Mouse (Mus musculus) liver, embryonic 12.5 days (tissue): ENCODE data around the gene Mgst3. TPM values are rescaled to one million over a fixed set of nuclear protein-coding genes. Genes with fewer than 3 reads are reported as not detected.

Experiments used
- ATAC-seq: fragments of 200-750 bp; cut with Nextera tagmentation; 2 replicates; pipeline ENCODE4 v1.8.0; 2017; ENCODE audit warnings: moderate number of reproducible peaks, mild to moderate bottlenecking, moderate library complexity
- H3K27ac ChIP-seq: fragments of 300-500 bp; sonication (generic); 2 replicates; pipeline ENCODE4 v1.5.1; 2016; ENCODE audit warnings: mild to moderate bottlenecking
- H3K27me3 ChIP-seq: fragments of 300-500 bp; sonication (generic); replicated peaks from 2 replicates; pipeline ENCODE4 v1.6.1; 2016; ENCODE audit warnings: mild to moderate bottlenecking, moderate library complexity
- H3K36me3 ChIP-seq: fragments of 300-500 bp; sonication (generic); 2 replicates; pipeline ENCODE4 v1.6.1; 2016; ENCODE audit warnings: mild to moderate bottlenecking, moderate library complexity
- H3K4me1 ChIP-seq: fragments of 300-500 bp; sonication (generic); 2 replicates; pipeline ENCODE4 v1.6.1; 2016
- H3K4me2 ChIP-seq: fragments of 300-500 bp; sonication (generic); 2 replicates; pipeline ENCODE4 v1.6.1; 2016; ENCODE audit warnings: mild to moderate bottlenecking, moderate library complexity
- H3K4me3 ChIP-seq: fragments of 300-500 bp; sonication (generic); 2 replicates; pipeline ENCODE4 v1.5.1; 2016; ENCODE audit warnings: mild to moderate bottlenecking, moderate library complexity
- H3K9ac ChIP-seq: fragments of 300-500 bp; sonication (generic); 2 replicates; pipeline ENCODE4 v1.6.1; 2016; ENCODE audit warnings: mild to moderate bottlenecking, moderate library complexity
- H3K9me3 ChIP-seq: fragments of 300-500 bp; sonication (generic); replicated peaks from 2 replicates; pipeline ENCODE4 v1.6.1; 2016; ENCODE audit warnings: mild to moderate bottlenecking, moderate library complexity
- WGBS: fragments of 180-500 bp; shearing (Covaris S2); methylation state at CpG from one replicate; pipeline ENCODE4 v1.1.7; 2016; ENCODE audit not compliant: insufficient replicate concordance; 5-methylcytosine and 5-hydroxymethylcytosine counted together
- polyA plus RNA-seq: library from polyadenylated mRNA; unstranded; fragments of >200 nt; fragmentation: Nextera tagmentation; extraction: Ambion mirVana; gene quantifications from 2 replicates; pipeline ENCODE4 v1.2.1, GENCODE M21; 2016

The Mgst3 gene
- polyA plus RNA-seq: 388 and 396 TPM in 2 replicates

- 1% methylated on average over 45 of the region's 45 CpGs for WGBS
- ATAC-seq: peak; percentile 91
- peak within 1 kb of the TSS; percentile 74 for H3K4me3 ChIP-seq
- H3K27me3 ChIP-seq: peaks cover 19% of the 10 kb centered on the region; the same call in 1 of the 2 replicates
- H3K27ac ChIP-seq: peak within 1 kb of the TSS; percentile 95
- H3K4me2 ChIP-seq: peak within 1 kb of the TSS; percentile 79
- peaks cover 24% of the 10 kb centered on the region for H3K36me3 ChIP-seq
- no peaks in the 10 kb centered on the region for H3K9me3 ChIP-seq
- H3K4me1 ChIP-seq: peaks cover 37% of the 10 kb centered on the region
- H3K9ac ChIP-seq: peak within 1 kb of the TSS; percentile 82
Observed at GRCm38 (mm10) chr1:167393683-167394492, at the start of gene Mgst3. Gene Mgst3, minus strand, starts transcription at chr1:167393841.

- WGBS: 61% methylated on average over 9 of the region's 9 CpGs
- Histone ChIP-seq H3K9me3 (no peaks in the 10 kb centered on the region), H3K4me1 (peaks cover 7% of the 10 kb centered on the region; the same call in 1 of the 2 replicates), H3K4me3 (no peak overlapping the region), H3K27ac (no peak overlapping the region), H3K36me3 (no peaks in the 10 kb centered on the region), H3K4me2 (no peak overlapping the region), H3K27me3 (peaks cover 37% of the 10 kb centered on the region), H3K9ac (no peak overlapping the region)
- ATAC-seq: no peak
Observed at GRCm38 (mm10) chr1:167438231-167438885, 44.7 kb upstream of the Mgst3 start.

- Histone ChIP-seq H3K27ac (no peak overlapping the region), H3K27me3 (peaks cover 46% of the 10 kb centered on the region), H3K9ac (no peak overlapping the region), H3K36me3 (no peaks in the 10 kb centered on the region), H3K4me3 (no peak overlapping the region), H3K4me1 (no peaks in the 10 kb centered on the region), H3K4me2 (no peak overlapping the region), H3K9me3 (no peaks in the 10 kb centered on the region)
- WGBS: 64% methylated on average over 7 of the region's 7 CpGs
- no peak for ATAC-seq
Observed at GRCm38 (mm10) chr1:167437091-167437490, 43.5 kb upstream of the Mgst3 start.

DNA sequence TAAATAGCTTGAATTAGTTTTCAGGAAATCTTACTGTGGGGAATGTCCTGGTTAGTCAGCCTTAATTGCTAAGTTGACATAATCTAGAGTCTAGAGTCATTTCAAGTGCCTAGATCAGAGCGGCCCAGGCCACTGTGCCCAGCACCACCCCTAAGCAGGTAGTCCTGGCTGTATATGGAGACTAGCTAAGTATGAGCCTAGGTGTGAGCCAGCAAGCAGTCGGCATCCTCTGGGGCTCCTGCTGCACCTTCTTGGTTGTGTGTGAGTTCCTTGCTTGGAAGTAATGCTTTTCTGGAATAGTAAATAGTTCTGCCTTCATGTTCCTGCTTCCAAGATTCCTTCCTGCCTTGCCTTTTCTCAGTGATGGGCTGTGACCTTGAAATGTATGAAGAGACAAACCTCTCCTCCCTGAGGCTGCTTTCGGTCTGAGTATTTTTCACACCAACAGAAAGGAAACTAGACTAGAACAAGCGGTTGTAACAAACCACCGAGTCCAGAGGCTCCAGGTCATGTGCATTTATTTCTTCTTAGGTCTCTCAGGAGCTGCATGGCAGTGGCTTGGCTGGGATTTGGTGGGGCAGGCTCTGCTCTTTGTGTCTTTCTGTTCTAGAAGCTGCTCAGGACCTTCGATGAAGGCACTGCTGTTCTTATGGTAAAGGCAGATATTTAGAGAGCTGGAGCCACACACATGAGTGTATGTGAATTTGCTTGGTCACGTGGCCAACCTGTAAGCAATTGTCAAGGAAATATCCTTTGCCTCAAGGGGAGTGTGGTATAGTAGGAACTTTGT, 42.7 kb upstream of the Mgst3 start:
- H3K9ac ChIP-seq: no peak overlapping the region
- no peaks in the 10 kb centered on the region for H3K36me3 ChIP-seq
- no peaks in the 10 kb centered on the region for H3K4me1 ChIP-seq
- no peak overlapping the region for H3K27ac ChIP-seq
- 64% methylated on average over 7 of the region's 7 CpGs for WGBS
- no peak overlapping the region for H3K4me2 ChIP-seq
- H3K4me3 ChIP-seq: no peak overlapping the region
- no peak for ATAC-seq
- H3K27me3 ChIP-seq: peaks cover 47% of the 10 kb centered on the region
- no peaks in the 10 kb centered on the region for H3K9me3 ChIP-seq

DNA sequence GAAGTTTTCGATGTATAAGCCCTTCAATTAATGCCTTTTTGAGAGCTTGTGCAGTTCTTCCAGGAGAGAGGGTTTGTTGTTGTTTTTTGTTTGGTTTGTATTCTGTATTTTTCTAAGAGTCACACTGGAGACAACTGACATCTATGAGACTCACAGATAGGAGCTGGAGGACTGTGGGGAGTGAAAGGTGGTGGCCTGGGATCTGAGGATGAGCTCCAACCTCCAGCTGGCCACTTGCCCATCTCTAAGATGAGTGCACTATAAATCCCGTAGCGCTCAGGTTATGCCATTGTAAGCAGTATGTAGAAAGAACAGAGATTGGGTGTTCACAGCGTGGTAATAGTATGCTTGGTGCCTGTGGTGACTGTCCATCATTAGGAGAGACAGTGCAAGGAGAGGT, 41.3 kb upstream of the Mgst3 start:
- Histone ChIP-seq H3K9me3 (no peaks in the 10 kb centered on the region), H3K4me3 (no peak overlapping the region), H3K4me2 (no peak overlapping the region), H3K27me3 (peaks cover 51% of the 10 kb centered on the region), H3K36me3 (no peaks in the 10 kb centered on the region), H3K9ac (no peak overlapping the region), H3K4me1 (no peaks in the 10 kb centered on the region), H3K27ac (no peak overlapping the region)
- no peak for ATAC-seq
- WGBS: 70% methylated on average over 4 of the region's 4 CpGs

DNA sequence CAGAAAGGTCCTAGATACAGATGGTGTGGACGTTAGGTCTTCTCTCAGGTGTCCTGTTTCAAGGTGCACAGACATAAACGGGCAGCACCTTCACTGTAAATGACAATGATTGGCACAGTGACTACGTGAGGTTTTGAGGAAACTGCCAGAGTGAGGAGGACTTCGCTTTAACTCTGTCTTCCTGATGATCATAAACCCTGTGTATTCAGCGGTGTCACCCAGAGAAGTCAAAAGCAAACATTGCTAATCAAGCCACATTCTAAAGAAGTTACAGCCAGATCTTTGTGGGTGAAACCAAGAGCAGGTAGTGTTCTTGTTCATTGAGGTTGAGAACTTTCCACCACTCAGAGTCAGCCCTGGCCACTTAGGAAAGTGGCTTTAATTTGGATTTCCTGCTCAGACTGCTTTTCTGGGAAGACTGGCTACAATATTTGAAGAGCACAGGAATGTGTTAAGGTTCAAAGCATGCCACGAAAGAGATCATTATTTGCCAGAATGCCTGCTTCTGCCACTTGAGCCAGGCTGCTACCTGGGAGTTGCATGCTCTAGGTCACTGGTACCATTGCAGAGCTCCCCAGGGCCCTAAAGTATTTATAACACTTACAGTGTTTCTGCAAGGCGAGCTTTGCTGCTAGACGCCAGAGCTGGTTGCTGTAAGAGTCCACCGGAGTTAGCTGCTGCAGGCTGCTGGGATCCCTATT, 37.5 kb upstream of the Mgst3 start:
- H3K36me3 ChIP-seq: no peaks in the 10 kb centered on the region
- no peak for ATAC-seq
- H3K4me3 ChIP-seq: no peak overlapping the region
- no peaks in the 10 kb centered on the region for H3K4me1 ChIP-seq
- 52% methylated on average over 9 of the region's 9 CpGs for WGBS
- no peak overlapping the region for H3K27ac ChIP-seq
- no peak overlapping the region for H3K9ac ChIP-seq
- H3K27me3 ChIP-seq: peaks cover 48% of the 10 kb centered on the region
- H3K4me2 ChIP-seq: no peak overlapping the region
- H3K9me3 ChIP-seq: no peaks in the 10 kb centered on the region

DNA sequence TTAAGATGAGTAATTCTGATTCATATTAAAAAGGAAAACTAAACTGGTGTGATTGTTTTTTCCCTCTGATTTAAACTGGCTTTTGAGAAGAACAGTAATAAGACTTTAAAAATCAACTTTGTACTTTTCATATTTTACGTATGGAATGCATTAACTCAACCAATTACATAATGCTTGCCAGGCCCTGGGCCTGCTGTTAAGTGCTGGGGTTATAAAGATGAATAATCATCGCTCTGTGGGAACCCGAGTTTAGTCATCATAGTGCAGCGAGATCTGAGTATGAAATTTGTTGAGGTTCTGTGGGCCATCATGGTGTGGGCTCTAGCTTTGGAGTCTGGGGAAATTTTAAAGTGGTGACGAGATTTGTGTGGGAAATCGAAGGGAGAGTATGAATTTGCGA, 33.0 kb upstream of the Mgst3 start:
- Histone ChIP-seq H3K4me3 (no peak overlapping the region), H3K9ac (no peak overlapping the region), H3K27ac (no peak overlapping the region), H3K9me3 (no peaks in the 10 kb centered on the region), H3K4me1 (no peaks in the 10 kb centered on the region), H3K27me3 (peaks cover 31% of the 10 kb centered on the region; the same call in 1 of the 2 replicates), H3K4me2 (no peak overlapping the region), H3K36me3 (no peaks in the 10 kb centered on the region)
- ATAC-seq: no peak
- WGBS: 67% methylated on average over 7 of the region's 7 CpGs

DNA sequence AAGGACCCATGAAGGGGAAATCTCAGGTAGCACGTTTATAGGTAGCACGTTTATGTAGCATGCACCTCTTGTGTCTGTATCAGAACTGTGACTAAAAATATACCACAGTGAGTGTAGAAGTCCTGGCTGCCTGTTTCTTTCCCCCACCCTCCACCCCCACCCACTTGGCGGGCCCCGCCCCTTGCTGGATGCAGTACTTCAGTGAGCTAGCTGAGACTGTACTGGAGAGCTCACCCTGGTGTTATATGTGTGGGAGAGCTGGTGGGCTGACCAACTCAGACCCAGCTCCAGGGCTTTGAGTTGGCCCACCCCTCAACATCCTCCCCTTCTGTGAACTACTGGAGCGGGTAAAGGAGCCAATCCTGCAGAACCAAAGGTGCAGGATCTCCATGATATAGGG, 31.9 kb upstream of the Mgst3 start:
- no peaks in the 10 kb centered on the region for H3K9me3 ChIP-seq
- H3K27me3 ChIP-seq: peaks cover 25% of the 10 kb centered on the region; the same call in 1 of the 2 replicates
- H3K4me3 ChIP-seq: no peak overlapping the region
- H3K27ac ChIP-seq: no peak overlapping the region
- H3K36me3 ChIP-seq: no peaks in the 10 kb centered on the region
- 60% methylated on average over 5 of the region's 5 CpGs for WGBS
- no peak for ATAC-seq
- no peak overlapping the region for H3K4me2 ChIP-seq
- H3K4me1 ChIP-seq: no peaks in the 10 kb centered on the region
- no peak overlapping the region for H3K9ac ChIP-seq

GRCm38 (mm10) chr1:167422501-167423240, 29.0 kb upstream of the Mgst3 start:
- ATAC-seq: no peak
- no peaks in the 10 kb centered on the region for H3K36me3 ChIP-seq
- H3K27me3 ChIP-seq: peaks cover 18% of the 10 kb centered on the region; the same call in 1 of the 2 replicates
- H3K9ac ChIP-seq: no peak overlapping the region
- WGBS: 70% methylated on average over 11 of the region's 11 CpGs
- H3K4me3 ChIP-seq: no peak overlapping the region
- no peaks in the 10 kb centered on the region for H3K9me3 ChIP-seq
- no peak overlapping the region for H3K27ac ChIP-seq
- H3K4me1 ChIP-seq: no peaks in the 10 kb centered on the region
- no peak overlapping the region for H3K4me2 ChIP-seq

DNA sequence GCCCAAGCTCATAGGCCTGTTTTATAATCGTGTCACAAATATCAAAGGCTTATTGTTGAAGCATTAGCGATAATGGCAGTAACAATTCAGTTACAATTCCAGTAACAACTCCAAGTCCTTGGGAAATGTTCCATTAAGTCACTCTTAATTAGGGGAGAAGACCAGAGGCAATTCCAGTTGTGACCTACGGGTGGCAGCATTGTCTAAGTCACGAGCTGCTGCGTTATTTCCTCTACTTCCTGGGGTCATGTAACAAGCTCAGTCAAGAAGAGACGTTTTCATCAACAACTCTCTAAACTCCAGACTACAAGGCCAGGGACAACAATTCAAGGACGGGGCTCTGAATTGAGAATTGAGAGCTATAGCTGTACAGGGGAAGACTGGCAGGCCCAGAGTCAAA, 21.2 kb upstream of the Mgst3 start:
- WGBS: 3% methylated on average over 7 of the region's 7 CpGs
- no peak overlapping the region for H3K27ac ChIP-seq
- ATAC-seq: no peak
- no peak overlapping the region for H3K4me2 ChIP-seq
- H3K9me3 ChIP-seq: no peaks in the 10 kb centered on the region
- H3K4me1 ChIP-seq: no peaks in the 10 kb centered on the region
- peaks cover 19% of the 10 kb centered on the region for H3K27me3 ChIP-seq
- no peak overlapping the region for H3K4me3 ChIP-seq
- no peak overlapping the region for H3K9ac ChIP-seq
- no peaks in the 10 kb centered on the region for H3K36me3 ChIP-seq
